Mouse (Mus musculus) c-Kit-positive CD71-positive TER-119-negative erythroid progenitor cells, embryonic 14.5 days (primary cell): ENCODE measurements around the gene Anks1.
A peak's percentile ranks its signal among the peaks of the same experiment; 100 is the strongest.

Experiments used
- DNase-seq: peaks from one replicate; pipeline ENCODE4 v3.0.0-alpha.2; 2013; ENCODE audit warnings: low read depth

Anks1 gene

GRCm38 (mm10) chr17:28019785-28020696, 110.9 kb downstream of the Anks1 start:
- DNase-seq = no peak

GRCm38 (mm10) chr17:28021911-28022310, 112.8 kb downstream of the Anks1 start:
- no peak for DNase-seq

GRCm38 (mm10) chr17:28022854-28023655, 113.9 kb downstream of the Anks1 start:
- no peak for DNase-seq

- no peak for DNase-seq
Observed at GRCm38 (mm10) chr17:28025541-28025961, 116.4 kb downstream of the Anks1 start.

GRCm38 (mm10) chr17:28026111-28026872, 117.2 kb downstream of the Anks1 start:
- no peak for DNase-seq

- DNase-seq = no peak
Observed at GRCm38 (mm10) chr17:28027197-28027596, 118.1 kb downstream of the Anks1 start.

GRCm38 (mm10) chr17:28028236-28028635, 119.1 kb downstream of the Anks1 start:
- DNase-seq = no peak

- DNase-seq = no peak
Observed at GRCm38 (mm10) chr17:28029308-28029707, 120.2 kb downstream of the Anks1 start.

GRCm38 (mm10) chr17:28030446-28030845, 121.3 kb downstream of the Anks1 start:
- no peak for DNase-seq

GRCm38 (mm10) chr17:28031281-28031941, 122.3 kb downstream of the Anks1 start:
- no peak for DNase-seq

- DNase-seq = no peak
Observed at GRCm38 (mm10) chr17:28032219-28032618, 123.1 kb downstream of the Anks1 start.

- DNase-seq = no peak
Observed at GRCm38 (mm10) chr17:28033046-28033580, 124.0 kb downstream of the Anks1 start.

GRCm38 (mm10) chr17:28034986-28035385, 125.9 kb downstream of the Anks1 start:
- DNase-seq = no peak

- no peak for DNase-seq
Observed at GRCm38 (mm10) chr17:28036813-28037756, 128.0 kb downstream of the Anks1 start.

GRCm38 (mm10) chr17:28040620-28041019, 131.5 kb downstream of the Anks1 start:
- DNase-seq = no peak

GRCm38 (mm10) chr17:28041298-28041697, 132.2 kb downstream of the Anks1 start:
- DNase-seq = no peak

- DNase-seq = no peak
Observed at GRCm38 (mm10) chr17:28042299-28042771, 133.2 kb downstream of the Anks1 start.

- no peak for DNase-seq
Observed at GRCm38 (mm10) chr17:28047017-28047416, 137.9 kb downstream of the Anks1 start.

- no peak for DNase-seq
Observed at GRCm38 (mm10) chr17:28047520-28047919, 138.4 kb downstream of the Anks1 start.

- peak; percentile 8 for DNase-seq
Observed at GRCm38 (mm10) chr17:28048425-28048824, 139.3 kb downstream of the Anks1 start.
